Mouse (Mus musculus) erythroblast, embryonic 14.5 days (primary cell): ENCODE results near the gene Arhgef28.

Experiments used
- GATA1 ChIP-seq: IDR thresholded peaks from 2 replicates; pipeline ENCODE4 v1.6.1; 2012; ENCODE audit warnings: low read length, inconsistent platforms, mixed read lengths
- TAL1 ChIP-seq: IDR thresholded peaks from 3 replicates; pipeline ENCODE4 v1.6.1; 2012; ENCODE audit warnings: low read length, inconsistent platforms, mixed read lengths

DNA sequence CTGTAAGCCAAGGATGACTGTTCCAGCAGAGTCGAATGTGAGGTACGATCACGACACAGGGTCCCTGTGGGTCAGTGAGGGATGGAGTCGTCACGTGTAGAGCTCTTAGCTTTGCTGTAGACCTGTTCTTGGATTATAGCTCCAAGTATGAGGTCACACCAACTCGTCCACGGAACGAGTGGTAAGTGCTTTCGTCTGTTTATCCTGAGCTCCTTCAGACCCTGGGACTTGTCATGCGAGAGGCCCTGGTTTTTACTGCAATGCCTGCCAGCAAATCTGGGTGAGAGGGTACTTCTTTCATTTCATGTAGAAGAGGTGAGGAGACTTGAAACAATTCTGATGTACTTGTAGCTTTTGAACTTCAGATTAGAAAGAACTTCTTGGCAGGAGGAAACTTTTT lies 322.6 kb downstream of the Arhgef28 start:
- TF ChIP-seq TAL1: no peak
- TF ChIP-seq GATA1: no peak
